Mouse (Mus musculus): Measurements from ENCODE around the gene Plekhh2.

GRCm38 (mm10) chr17:84581740-84582414 lies 70.2 kb downstream of the Plekhh2 start:
- TF ChIP-seq CTCF (conservative IDR thresholded peaks at IDR 0.05; ENCODE audit: low read length), result no peak
- TF ChIP-seq NANOG (IDR thresholded peaks at IDR 0.05; ENCODE audit: borderline replicate concordance, low read length), result no peak
- TF ChIP-seq POU5F1 (IDR thresholded peaks at IDR 0.05; ENCODE audit: borderline replicate concordance, low read length), result no peak
